Mouse (Mus musculus): ENCODE data around the gene Ccdc12. TPM values are rescaled to one million over a fixed set of nuclear protein-coding genes. Genes with fewer than 3 reads are reported as not detected.

Ccdc12 gene
- polyA plus RNA-seq (2015; fragmentation: Nextera tagmentation; extraction: Ambion mirVana): 122 TPM in 2 replicates

DNA sequence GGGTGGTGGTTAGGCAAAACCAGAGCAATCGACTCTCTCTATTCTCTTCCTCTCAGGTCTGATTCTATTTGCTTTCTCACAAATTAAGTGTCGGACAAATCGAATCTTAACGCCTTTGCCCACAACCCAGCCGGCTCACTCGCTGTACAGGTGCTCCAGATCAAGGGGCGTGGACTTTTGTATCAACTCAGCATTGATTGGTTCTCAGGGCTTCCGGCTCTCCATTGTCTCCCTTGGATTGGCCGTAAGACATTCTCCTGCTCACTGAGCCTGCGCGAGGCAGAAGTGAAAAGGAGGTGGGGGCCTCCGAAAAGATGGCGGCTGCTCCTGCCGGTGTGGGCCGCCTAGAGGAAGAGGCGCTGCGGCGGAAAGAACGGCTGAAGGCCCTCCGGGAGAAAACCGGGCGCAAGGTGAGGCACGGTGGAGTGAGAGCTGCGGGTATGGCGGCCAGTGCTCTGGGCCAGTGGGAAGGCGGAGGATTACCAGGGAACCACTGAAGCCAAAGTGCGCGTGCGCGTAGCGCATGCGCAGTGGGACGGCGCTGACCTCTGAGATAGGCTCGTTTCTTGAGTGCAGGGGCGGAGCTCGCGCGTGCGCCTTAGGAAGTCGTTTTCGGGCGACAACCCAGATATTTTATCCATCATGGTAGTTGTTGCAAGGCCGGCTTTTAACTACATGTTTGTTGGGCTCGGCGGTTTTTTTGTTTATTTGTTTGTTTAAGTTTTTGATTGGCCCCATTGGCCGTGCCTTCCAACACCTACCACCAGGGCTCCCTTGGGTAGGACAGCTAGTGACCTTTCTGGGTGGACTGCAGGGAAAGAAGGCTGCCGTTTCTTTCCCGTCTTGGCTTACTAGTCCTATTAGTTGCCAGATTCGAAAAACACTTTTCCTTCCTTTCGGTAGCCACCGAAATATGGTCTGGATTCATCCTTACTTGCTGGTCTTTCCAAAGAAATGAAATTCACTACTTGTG, at the start of gene Ccdc12:
Gene Ccdc12 (plus strand): TSS at position 255 of the 973 bp plus-strand sequence.
- WGBS: under 1% methylated on average over 52 of the region's 52 CpGs
- peaks cover 59% of the 10 kb centered on the region for H3K4me1 ChIP-seq (replicated peaks)

GRCm38 (mm10) chr9:110611471-110611870, 44.8 kb upstream of the Ccdc12 start:
- H3K36me3 ChIP-seq: peaks cover 48% of the 10 kb centered on the region
- 88% methylated on average over 3 of the region's 3 CpGs for whole genome bisulfite sequencing
- H3K9ac ChIP-seq: no peak overlapping the region
- H3K27ac ChIP-seq: no peak overlapping the region
- no peaks in the 10 kb centered on the region for H3K27me3 ChIP-seq
- no peak for ATAC-seq (ENCODE audit: low FRiP score)
- H3K4me1 ChIP-seq (replicated peaks): no peaks in the 10 kb centered on the region
- H3K4me2 ChIP-seq: no peak overlapping the region
- no peaks in the 10 kb centered on the region for H3K9me3 ChIP-seq
- H3K4me3 ChIP-seq: no peak overlapping the region

More for the DNA sequence above, at the start of gene Ccdc12:
- Histone ChIP-seq H3K36me3 (no peaks in the 10 kb centered on the region), H3K27me3 (peaks cover 22% of the 10 kb centered on the region), H3K4me2 (peak within 1 kb of the TSS; percentile 73), H3K9ac (peak within 1 kb of the TSS; percentile 80), H3K27ac (peak within 1 kb of the TSS; percentile 94), H3K9me3 (no peaks in the 10 kb centered on the region), H3K4me3 (peak within 1 kb of the TSS; percentile 64)
- peak; percentile 98 for ATAC-seq (ENCODE audit: low FRiP score)

DNA sequence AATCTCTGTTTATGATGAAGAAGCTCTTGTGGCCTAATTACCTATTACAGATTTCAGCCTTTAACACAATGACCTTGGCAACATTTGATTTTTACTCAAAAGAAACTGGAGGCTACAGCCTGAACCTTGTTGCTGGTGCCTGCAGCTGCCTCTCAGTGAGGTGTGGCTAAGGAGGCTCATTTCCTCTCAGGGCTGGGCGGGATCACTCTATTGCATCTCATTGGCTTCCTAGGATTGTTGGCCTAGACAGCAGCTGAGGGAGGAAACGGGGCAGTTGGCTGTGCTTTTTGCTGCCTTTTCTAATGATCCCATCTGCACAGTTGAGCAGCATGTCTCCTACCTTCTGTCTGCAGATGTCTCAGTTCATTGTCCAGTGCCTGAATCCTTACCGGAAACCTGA, 39.2 kb upstream of the Ccdc12 start:
- no peak overlapping the region for H3K27ac ChIP-seq
- H3K36me3 ChIP-seq: peaks cover 76% of the 10 kb centered on the region
- 85% methylated on average over 3 of the region's 3 CpGs for WGBS
- no peak overlapping the region for H3K4me2 ChIP-seq
- no peak for ATAC-seq (ENCODE audit: low FRiP score)
- no peaks in the 10 kb centered on the region; the same call in 1 of the 2 replicates for H3K4me1 ChIP-seq (replicated peaks)
- no peak overlapping the region for H3K9ac ChIP-seq
- H3K9me3 ChIP-seq: no peaks in the 10 kb centered on the region
- H3K27me3 ChIP-seq: no peaks in the 10 kb centered on the region
- H3K4me3 ChIP-seq: no peak overlapping the region

DNA sequence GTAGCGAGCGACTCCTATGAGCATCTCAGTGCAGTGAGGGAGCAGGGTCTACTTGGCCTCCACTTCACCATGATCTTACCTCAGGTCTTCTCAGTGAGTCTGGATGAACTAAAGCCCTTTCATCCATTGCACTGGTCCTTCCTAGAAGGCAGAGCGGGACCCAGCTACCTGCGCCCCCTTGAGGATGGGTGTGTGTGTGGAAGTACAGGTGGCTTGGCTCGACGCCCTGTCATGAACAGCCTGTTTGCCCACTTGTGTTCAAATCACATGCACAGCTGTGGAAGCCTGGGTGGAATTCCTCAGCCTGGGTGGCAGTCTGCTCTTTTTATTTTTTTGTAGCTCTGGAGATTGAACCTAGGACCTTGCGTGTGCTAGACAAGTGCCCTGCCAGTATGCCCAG, 36.1 kb upstream of the Ccdc12 start:
- H3K9me3 ChIP-seq: no peaks in the 10 kb centered on the region
- peaks cover 23% of the 10 kb centered on the region for H3K4me1 ChIP-seq (replicated peaks)
- ATAC-seq (ENCODE audit: low FRiP score): no peak
- H3K4me2 ChIP-seq: no peak overlapping the region
- H3K9ac ChIP-seq: no peak overlapping the region
- H3K4me3 ChIP-seq: no peak overlapping the region
- H3K27me3 ChIP-seq: no peaks in the 10 kb centered on the region
- peaks cover 67% of the 10 kb centered on the region for H3K36me3 ChIP-seq
- H3K27ac ChIP-seq: no peak overlapping the region
- WGBS: 92% methylated on average over 7 of the region's 7 CpGs

DNA sequence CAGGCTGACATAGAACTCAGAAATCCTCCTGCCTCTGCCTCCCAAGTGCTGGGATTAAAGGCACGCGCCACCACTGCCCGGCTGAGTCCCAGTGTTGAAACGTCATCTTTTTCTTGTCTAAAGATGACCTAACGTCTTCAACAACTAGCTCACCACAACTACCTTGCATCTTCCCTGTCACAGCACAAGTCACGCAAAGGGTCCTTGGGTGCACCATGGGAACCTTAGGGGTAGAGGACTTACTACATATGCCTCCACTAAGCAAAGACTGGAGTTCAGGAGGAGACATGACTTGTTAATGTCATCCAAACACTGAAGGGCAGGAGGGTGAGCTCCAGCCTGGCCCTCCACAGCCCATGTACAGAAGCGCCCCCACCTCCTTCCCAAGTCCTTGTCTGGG, 35.6 kb upstream of the Ccdc12 start:
- WGBS: 95% methylated on average over 7 of the region's 7 CpGs
- Histone ChIP-seq H3K4me3 (no peak overlapping the region), H3K27ac (no peak overlapping the region), H3K4me1 (replicated peaks) (peaks cover 28% of the 10 kb centered on the region), H3K9ac (no peak overlapping the region), H3K9me3 (no peaks in the 10 kb centered on the region), H3K4me2 (no peak overlapping the region), H3K27me3 (no peaks in the 10 kb centered on the region), H3K36me3 (peaks cover 62% of the 10 kb centered on the region)
- no peak for ATAC-seq (ENCODE audit: low FRiP score)

- Histone ChIP-seq H3K4me2 (peak overlapping the region; percentile 97; the same call in 1 of the 2 replicates), H3K36me3 (peaks cover 52% of the 10 kb centered on the region), H3K4me1 (replicated peaks) (peaks cover 29% of the 10 kb centered on the region), H3K27ac (no peak overlapping the region), H3K9ac (peak overlapping the region; percentile 81; the same call in 1 of the 2 replicates), H3K9me3 (no peaks in the 10 kb centered on the region), H3K4me3 (no peak overlapping the region), H3K27me3 (0 out of 2 replicates have a peak, but pooled peaks cover 5% of the 10 kb centered on the region)
- WGBS: 87% methylated on average over 12 of the region's 12 CpGs
- ATAC-seq (ENCODE audit: low FRiP score): no peak
Observed at GRCm38 (mm10) chr9:110622621-110623219, 33.6 kb upstream of the Ccdc12 start.

GRCm38 (mm10) chr9:110623416-110624195, 32.7 kb upstream of the Ccdc12 start:
- ATAC-seq (ENCODE audit: low FRiP score): no peak
- peak overlapping the region; percentile 81 for H3K9ac ChIP-seq

DNA sequence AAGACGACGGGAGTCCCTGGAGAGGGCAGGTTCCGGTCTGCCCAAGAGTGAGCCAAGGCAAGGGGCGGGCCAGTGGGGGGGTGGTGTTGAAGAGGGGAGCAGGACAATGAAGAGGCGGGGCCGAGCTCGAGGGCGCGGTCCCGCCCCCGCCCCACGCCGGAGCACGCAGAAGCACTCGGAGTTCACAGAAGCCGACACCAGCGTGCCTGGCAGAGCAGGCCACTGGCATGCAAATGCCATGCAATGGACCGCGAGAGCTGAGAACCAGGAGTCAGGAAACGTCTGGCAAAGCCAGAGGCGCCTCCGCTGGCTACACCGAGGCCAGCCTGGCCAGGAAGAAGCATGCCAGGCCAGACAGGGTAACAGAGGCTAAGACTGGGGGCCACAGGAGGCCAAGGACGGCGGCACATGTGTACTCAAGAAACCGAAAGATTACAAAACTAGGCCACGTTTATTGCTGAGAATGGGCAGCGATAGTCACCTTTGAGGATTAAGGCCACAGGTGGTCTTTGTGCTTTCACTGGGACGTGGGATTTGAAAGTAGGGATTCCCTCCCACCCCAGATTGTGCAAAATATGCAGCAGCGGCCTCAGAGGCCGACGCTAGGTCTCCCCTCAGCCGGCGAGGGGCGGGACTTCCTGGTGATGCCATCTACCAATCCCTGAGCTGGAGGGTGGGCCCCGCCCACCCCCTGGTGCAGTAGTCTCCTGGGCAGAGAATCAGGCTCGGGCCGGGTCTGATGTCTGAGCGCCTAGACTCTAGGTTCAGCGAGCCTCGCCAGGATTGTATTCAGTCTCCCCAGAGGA, 31.7 kb upstream of the Ccdc12 start, which contains the start of gene Nradd:
Gene Nradd (minus strand): TSS at position 92 of the 806 bp plus-strand sequence.
- Histone ChIP-seq H3K4me2 (peak within 1 kb of the TSS; percentile 97), H3K9me3 (no peaks in the 10 kb centered on the region), H3K9ac (peak within 1 kb of the TSS; percentile 81), H3K27ac (peak within 1 kb of the TSS; percentile 92), H3K4me3 (peak within 1 kb of the TSS; percentile 54), H3K36me3 (peaks cover 39% of the 10 kb centered on the region), H3K27me3 (0 out of 2 replicates have a peak, but pooled peaks cover 5% of the 10 kb centered on the region), H3K4me1 (replicated peaks) (peaks cover 29% of the 10 kb centered on the region)
- ATAC-seq (ENCODE audit: low FRiP score): peak; percentile 94
- WGBS: under 1% methylated on average over 41 of the region's 41 CpGs

More at GRCm38 (mm10) chr9:110623416-110624195, 32.7 kb upstream of the Ccdc12 start:
- Histone ChIP-seq H3K4me2 (peak overlapping the region; percentile 97), H3K9me3 (no peaks in the 10 kb centered on the region), H3K27ac (peak overlapping the region; percentile 92), H3K4me1 (replicated peaks) (peaks cover 29% of the 10 kb centered on the region), H3K4me3 (peak overlapping the region; percentile 54), H3K27me3 (0 out of 2 replicates have a peak, but pooled peaks cover 5% of the 10 kb centered on the region), H3K36me3 (peaks cover 49% of the 10 kb centered on the region)
- WGBS: 50% methylated on average over 8 of the region's 8 CpGs

- Histone ChIP-seq H3K36me3 (peaks cover 31% of the 10 kb centered on the region), H3K27me3 (0 out of 2 replicates have a peak, but pooled peaks cover 5% of the 10 kb centered on the region), H3K4me3 (peak overlapping the region; percentile 54), H3K9ac (peak overlapping the region; percentile 81), H3K4me2 (peak overlapping the region; percentile 97), H3K4me1 (replicated peaks) (peaks cover 29% of the 10 kb centered on the region), H3K9me3 (no peaks in the 10 kb centered on the region), H3K27ac (peak overlapping the region; percentile 92)
- ATAC-seq (ENCODE audit: low FRiP score): peak; percentile 1; the same call in 1 of the 2 replicates
- 71% methylated on average over 11 of the region's 11 CpGs for WGBS
Observed at GRCm38 (mm10) chr9:110625350-110625908, 30.9 kb upstream of the Ccdc12 start.

DNA sequence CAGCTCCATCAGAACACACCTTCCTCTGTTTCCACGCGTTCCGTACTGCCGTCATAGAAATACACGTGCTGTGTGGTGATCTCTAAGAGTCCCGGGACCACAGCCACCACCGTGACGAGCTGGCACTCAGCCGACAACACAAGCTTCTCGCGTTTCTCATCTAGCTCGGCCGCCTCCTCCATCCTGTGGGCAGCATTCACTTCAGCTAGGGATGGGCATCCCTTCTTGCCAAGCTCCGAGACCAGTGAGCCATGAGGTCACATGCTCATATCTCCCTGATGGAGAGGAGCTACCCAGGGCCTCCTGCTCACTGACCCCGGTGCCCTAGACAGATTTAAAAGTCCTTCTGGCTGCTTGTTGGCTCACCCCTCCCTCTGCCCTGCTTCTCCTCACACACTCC, 26.1 kb upstream of the Ccdc12 start:
- Histone ChIP-seq H3K27ac (no peak overlapping the region), H3K9ac (no peak overlapping the region), H3K36me3 (peaks cover 10% of the 10 kb centered on the region), H3K4me1 (replicated peaks) (peaks cover 17% of the 10 kb centered on the region), H3K4me3 (no peak overlapping the region), H3K9me3 (no peaks in the 10 kb centered on the region), H3K27me3 (peaks cover 47% of the 10 kb centered on the region), H3K4me2 (no peak overlapping the region)
- WGBS: 91% methylated on average over 15 of the region's 15 CpGs
- ATAC-seq (ENCODE audit: low FRiP score): no peak

DNA sequence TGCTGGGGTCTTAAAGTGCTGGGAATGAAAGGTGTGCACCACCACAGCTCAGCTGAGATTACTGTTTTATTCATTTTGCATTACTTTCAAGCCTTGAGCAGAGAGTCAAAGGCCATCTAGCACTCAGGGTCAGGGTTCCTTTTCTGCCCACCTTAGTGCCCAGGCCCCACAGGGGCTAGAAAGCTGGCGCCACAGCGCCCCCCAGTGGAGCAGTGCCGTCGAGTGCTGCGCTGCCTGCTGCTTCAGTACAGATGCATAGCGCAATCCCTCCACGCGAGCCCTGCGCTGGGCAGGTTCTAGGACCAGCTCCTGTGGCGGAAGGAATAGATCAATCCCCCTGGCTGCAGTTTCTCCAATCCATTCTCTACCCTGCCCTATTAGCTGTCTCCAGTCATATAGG, 25.1 kb upstream of the Ccdc12 start:
- peak; percentile 17; the same call in 1 of the 2 replicates for ATAC-seq (ENCODE audit: low FRiP score)
- H3K4me3 ChIP-seq: peak overlapping the region; percentile 36
- no peak overlapping the region for H3K27ac ChIP-seq
- 10% methylated on average over 10 of the region's 10 CpGs for WGBS
- peak overlapping the region; percentile 59 for H3K4me2 ChIP-seq
- peaks cover 51% of the 10 kb centered on the region for H3K27me3 ChIP-seq
- H3K9me3 ChIP-seq: no peaks in the 10 kb centered on the region
- peaks cover 10% of the 10 kb centered on the region for H3K36me3 ChIP-seq
- peak overlapping the region; percentile 64 for H3K9ac ChIP-seq
- peaks cover 10% of the 10 kb centered on the region for H3K4me1 ChIP-seq (replicated peaks)

Measured in hindbrain, embryonic 13.5 days (tissue).